Mouse (Mus musculus) adrenal gland, postnatal 36 days (tissue): Measurements from ENCODE around the gene Tmem69. TPM values are rescaled to one million over a fixed set of nuclear protein-coding genes. Genes with fewer than 3 reads are reported as not detected.

Source experiments
- total RNA-seq, 2 experiments: library from RNA; stranded (reverse); gene quantifications; 2 replicates each; pipeline ENCODE4 v1.2.3; 2021

Tmem69 gene
- total RNA-seq, 2 experiments from 2014 or later: 20.3 to 21.2 TPM

Other genes starting within 250 kb of the Tmem69 start
- gene Mast2, start 91.8 kb downstream of the Tmem69 start, total RNA-seq: 10 to 100 TPM; 37.2 to 44.0 TPM
- 10 to 100 TPM; 14.0 to 19.6 TPM for gene Ipp, start 48.4 kb downstream of the Tmem69 start, total RNA-seq
- 10 to 100 TPM; 64.9 to 85.9 TPM for gene Gpbp1l1, start 1.7 kb upstream of the Tmem69 start, total RNA-seq
- gene Ccdc17, start 40.7 kb upstream of the Tmem69 start, total RNA-seq: 10 to 100 TPM in 1 of 2 experiments, 1 to 10 TPM in 1; 9.1 to 12.1 TPM
- 10 to 100 TPM; 29.8 to 35.0 TPM for gene Nasp, start 72.0 kb upstream of the Tmem69 start, total RNA-seq
- 100 to 1,000 TPM; 864 to 917 TPM for gene Akr1a1, start 95.7 kb upstream of the Tmem69 start, total RNA-seq
- 100 to 1,000 TPM; 682 to 824 TPM for gene Prdx1, start 129.6 kb upstream of the Tmem69 start, total RNA-seq
- 10 to 100 TPM; 32.9 to 33.5 TPM for gene Mmachc, start 152.5 kb upstream of the Tmem69 start, total RNA-seq
- 10 to 100 TPM; 16.2 to 19.2 TPM for gene Ccdc163, start 152.6 kb upstream of the Tmem69 start, total RNA-seq
- gene Tesk2, start 165.0 kb upstream of the Tmem69 start, total RNA-seq: 1 to 10 TPM; 2.9 to 5.9 TPM